Mouse (Mus musculus) ES-E14 (cell line): ENCODE measurements around the gene Notch2. TPM values are rescaled to one million over a fixed set of nuclear protein-coding genes. Genes with fewer than 3 reads are reported as not detected.

Experiments
- DNase-seq: peaks from one replicate; pipeline ENCODE4 v3.0.0-alpha.2; 2013; ENCODE audit warnings: low read depth, low spot score
- H3K27ac ChIP-seq: 2 replicates; pipeline ENCODE4 v1.5.1; 2012; ENCODE audit warnings: low read depth, mild to moderate bottlenecking, low read length, moderate library complexity, mixed read lengths; ENCODE audit not compliant: poor library complexity, insufficient read depth, severe bottlenecking
- H3K36me3 ChIP-seq: 2 replicates; pipeline ENCODE4 v1.6.1; 2012; ENCODE audit warnings: mild to moderate bottlenecking, low read length, moderate library complexity, mixed read lengths; ENCODE audit not compliant: control insufficient read depth, poor library complexity, insufficient read depth, severe bottlenecking
- H3K4me1 ChIP-seq, 2 experiments: fragments of 150-350 bp in 1 of 2; sonication (generic) in 1 of 2; 2 replicates each; pipeline ENCODE4 v1.6.1; 2012; ENCODE audit warnings: low read length in 2 of 2, mild to moderate bottlenecking in 1 of 2, mixed read lengths in 1 of 2; ENCODE audit not compliant: control insufficient read depth in 2 of 2, insufficient read depth in 2 of 2, poor library complexity in 1 of 2
- H3K4me3 ChIP-seq, 2 experiments: fragments of 150-350 bp in 1 of 2; sonication (generic) in 1 of 2; 2 replicates each; pipeline ENCODE4 v1.5.1; 2012; ENCODE audit warnings: low read length in 2 of 2, low read depth in 1 of 2, mild to moderate bottlenecking in 1 of 2, mixed read lengths in 1 of 2; ENCODE audit not compliant: insufficient read depth in 1 of 2, poor library complexity in 1 of 2, severe bottlenecking in 1 of 2
- H3K9ac ChIP-seq: 2 replicates; pipeline ENCODE4 v1.6.1; 2012; ENCODE audit warnings: low read depth, mild to moderate bottlenecking, low read length, mixed read lengths; ENCODE audit not compliant: poor library complexity, insufficient read depth, severe bottlenecking
- H3K9me3 ChIP-seq: fragments of 150-350 bp; sonication (generic); 2 replicates; pipeline ENCODE4 v1.6.1; 2012; ENCODE audit warnings: low read depth, mild to moderate bottlenecking, low read length; ENCODE audit not compliant: control insufficient read depth, insufficient read depth
- CHD2 ChIP-seq: IDR thresholded peaks from 2 replicates; pipeline ENCODE4 v1.6.1; 2014; ENCODE audit warnings: mild to moderate bottlenecking, low read depth, low read length, inconsistent platforms
- HCFC1 ChIP-seq: IDR thresholded peaks from 2 replicates; pipeline ENCODE4 v1.6.1; 2012; ENCODE audit warnings: low read length, inconsistent platforms, borderline replicate concordance; ENCODE audit not compliant: insufficient read depth
- MAFK ChIP-seq: IDR thresholded peaks from 2 replicates; pipeline ENCODE4 v1.6.1; 2014; ENCODE audit warnings: mild to moderate bottlenecking, low read depth, low read length, inconsistent platforms; ENCODE audit not compliant: insufficient read depth
- ZC3H11A ChIP-seq: IDR thresholded peaks from 2 replicates; pipeline ENCODE4 v1.6.1; 2012; ENCODE audit warnings: low read depth, mild to moderate bottlenecking, inconsistent platforms, low read length, borderline replicate concordance
- ZNF384 ChIP-seq: IDR thresholded peaks from 2 replicates; pipeline ENCODE4 v1.6.1; 2012; ENCODE audit warnings: low read depth, low read length, inconsistent platforms
- in situ Hi-C, 2 experiments: fragments of 600-800 bp; cut with MboI; formaldehyde crosslinking; loops; one replicate each; pipeline ENCODE4 v1.15.1; 2025; ENCODE audit warnings: low sequenced_read_pairs in 2 of 2, inconsistent platforms in 1 of 2; ENCODE audit not compliant: unreplicated experiment in 2 of 2
- total RNA-seq: library from RNA; depleted of rRNA; stranded (reverse); fragments of 300-350 nt; gene quantifications from 2 replicates; pipeline ENCODE4 v1.2.3, GENCODE M21; 2012

Gene Notch2
- total RNA-seq, 1 experiment: 41.5 TPM

DNA sequence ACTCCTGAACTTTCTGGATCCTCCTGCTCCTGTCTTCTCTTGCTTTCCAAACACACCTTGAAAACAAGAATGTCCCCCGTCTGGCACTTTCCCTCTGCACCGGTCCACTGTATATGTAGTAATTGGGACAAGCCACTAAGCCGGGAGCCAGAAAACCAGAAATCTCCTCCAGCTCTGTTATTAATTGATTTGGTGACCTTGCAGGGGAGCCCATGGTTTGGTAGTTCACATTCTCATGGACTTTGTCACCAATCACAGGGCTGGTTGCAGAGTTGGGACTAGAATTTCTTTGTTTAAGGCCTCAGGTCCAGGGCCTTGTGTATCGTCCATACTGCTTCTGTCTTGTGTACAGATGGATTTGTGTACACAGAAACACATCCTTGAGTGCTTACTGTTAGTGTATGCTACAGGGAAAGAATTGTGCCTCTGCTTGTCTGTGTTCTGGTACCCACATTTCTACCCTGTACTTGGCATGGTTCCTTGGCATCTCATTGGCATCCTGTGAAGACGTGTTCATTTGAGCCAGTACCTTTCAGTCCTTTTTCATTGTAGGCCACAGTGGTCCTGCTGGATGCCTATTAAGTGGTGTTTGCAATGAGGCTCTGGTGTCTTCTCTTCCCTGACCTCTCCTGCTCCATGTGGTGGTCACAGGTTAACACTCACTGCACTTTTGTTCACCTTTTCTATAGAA, 3.7 kb downstream of the Notch2 start:
- in situ Hi-C loops: no loop called here
- H3K36me3 ChIP-seq: no peaks in the 10 kb centered on the region; the same call in 1 of the 2 replicates
- no peaks in the 10 kb centered on the region for H3K9me3 ChIP-seq
- no peak overlapping the region for H3K9ac ChIP-seq
- peaks cover 0 to 15% of the 10 kb centered on the region in 2 experiments; a peak in 1 of 4 replicates for H3K4me1 ChIP-seq
- TF ChIP-seq MAFK (no peak), CHD2 (no peak), ZC3H11A (no peak), ZNF384 (no peak), HCFC1 (no peak)
- DNase-seq: no peak
- no peak overlapping the region for H3K4me3 ChIP-seq
- H3K27ac ChIP-seq: no peak overlapping the region

DNA sequence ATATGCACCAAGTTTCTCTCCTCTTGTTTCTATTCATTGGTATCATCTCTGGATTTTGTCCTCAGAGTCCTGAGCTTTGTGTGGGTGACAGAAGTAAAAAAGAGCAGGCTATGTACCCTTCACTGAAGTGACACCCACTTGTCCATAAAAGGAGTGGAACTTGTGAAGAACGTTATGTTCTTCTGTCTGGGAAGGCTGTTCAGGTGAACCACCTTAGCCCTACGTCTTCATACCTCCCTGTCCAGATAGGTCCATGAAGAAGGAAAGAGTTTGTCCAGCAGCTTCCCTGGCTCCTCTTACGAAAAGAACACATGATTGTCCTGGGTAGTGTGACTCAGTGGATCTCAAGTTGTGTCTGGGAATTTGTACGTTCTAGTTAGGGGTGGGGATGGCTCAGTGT, 4.9 kb downstream of the Notch2 start:
- DNase-seq: no peak
- Histone ChIP-seq H3K27ac (no peak overlapping the region), H3K9ac (no peak overlapping the region), H3K36me3 (no peaks in the 10 kb centered on the region; the same call in 1 of the 2 replicates), H3K9me3 (no peaks in the 10 kb centered on the region), H3K4me3 (no peak overlapping the region), H3K4me1 (peaks cover 0 to 12% of the 10 kb centered on the region in 2 experiments; a peak in 1 of 4 replicates)
- TF ChIP-seq ZC3H11A (no peak), HCFC1 (no peak), ZNF384 (no peak), CHD2 (no peak), MAFK (no peak)
- in situ Hi-C loops: no loop called here

DNA sequence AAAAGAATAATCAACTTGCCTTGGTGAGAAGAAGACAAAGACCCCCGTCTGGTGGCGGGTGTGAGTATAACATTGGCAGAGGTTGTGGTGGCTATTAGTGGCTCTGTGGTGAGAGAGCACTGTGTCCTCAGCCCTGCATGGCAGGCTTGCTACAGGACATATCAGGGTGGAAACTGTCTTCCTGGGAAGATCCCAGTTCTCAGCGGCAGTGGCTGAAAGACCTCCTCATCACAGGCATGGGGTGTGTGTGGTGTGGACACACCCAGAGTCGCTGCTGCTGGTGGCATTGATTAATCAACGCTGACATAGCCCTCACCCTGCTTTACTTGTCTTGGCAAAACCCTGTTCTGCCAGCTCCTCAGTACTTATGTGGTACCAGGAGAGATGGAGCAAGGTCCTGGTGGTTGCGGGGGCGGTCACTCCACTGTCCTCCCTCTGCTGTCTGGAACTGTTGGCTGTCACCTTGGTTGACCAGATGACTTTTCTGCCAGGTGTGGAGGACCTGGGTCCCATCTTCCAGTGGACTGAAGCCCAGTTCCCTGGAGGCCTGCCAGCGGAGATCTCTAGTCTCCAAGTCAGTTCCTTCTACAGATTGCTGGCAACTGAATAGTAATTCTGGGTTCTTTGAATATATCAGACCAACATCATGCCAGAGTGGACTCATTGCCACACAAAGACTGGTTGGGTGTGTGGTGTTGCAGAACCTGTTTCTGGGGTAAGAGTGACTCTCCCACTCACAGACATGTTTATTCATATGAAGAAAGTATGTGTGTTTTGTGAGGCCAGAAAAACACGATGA, 7.3 kb downstream of the Notch2 start:
- no peak overlapping the region for H3K27ac ChIP-seq
- TF ChIP-seq CHD2: no peak
- no peak for TF ChIP-seq MAFK
- no peak for TF ChIP-seq HCFC1
- TF ChIP-seq ZC3H11A: no peak
- TF ChIP-seq ZNF384: no peak
- no peak overlapping the region for H3K9ac ChIP-seq
- peaks cover 7 to 25% of the 10 kb centered on the region in 2 experiments for H3K4me1 ChIP-seq
- in situ Hi-C loops: no loop called here
- no peaks in the 10 kb centered on the region for H3K9me3 ChIP-seq
- no peak overlapping the region for H3K4me3 ChIP-seq
- no peak for DNase-seq
- H3K36me3 ChIP-seq: no peaks in the 10 kb centered on the region; the same call in 1 of the 2 replicates

DNA sequence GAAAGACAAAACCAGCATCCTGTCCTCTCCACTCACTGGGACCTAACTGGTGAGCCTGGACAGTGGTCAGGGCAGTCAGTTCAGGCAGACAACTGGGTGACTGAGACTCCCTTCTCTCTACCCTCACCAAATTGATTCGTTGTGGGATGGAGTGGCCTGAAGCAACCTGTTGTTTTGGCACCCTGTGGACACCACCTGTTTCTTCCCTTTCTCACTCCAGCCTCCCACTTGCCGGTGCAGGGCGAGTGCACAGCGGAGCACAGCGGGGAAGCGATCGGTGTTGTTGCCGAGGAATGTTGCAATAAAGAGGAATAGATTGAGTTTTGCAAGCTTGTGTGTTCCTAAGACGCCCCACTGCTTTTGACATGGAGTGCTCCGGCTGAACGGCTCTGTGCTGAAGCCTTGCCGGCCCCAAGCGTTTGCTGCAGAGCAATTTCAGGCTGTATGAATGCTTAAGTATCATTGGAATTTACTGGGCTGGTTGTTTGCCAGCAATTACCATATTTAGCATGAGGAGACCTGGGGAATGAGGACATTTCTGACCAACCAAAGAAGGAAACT, 11.0 kb downstream of the Notch2 start:
- Histone ChIP-seq H3K4me3 (peak overlapping the region in 1 of 2 experiments; percentile 1; a peak in 1 of 4 replicates), H3K9me3 (no peaks in the 10 kb centered on the region), H3K27ac (no peak overlapping the region), H3K4me1 (peaks cover 7 to 30% of the 10 kb centered on the region in 2 experiments), H3K36me3 (no peaks in the 10 kb centered on the region; the same call in 1 of the 2 replicates), H3K9ac (no peak overlapping the region)
- TF ChIP-seq MAFK (0 out of 2 replicates have a peak, but pooled peaks have one; percentile 16), CHD2 (no peak)
- in situ Hi-C loops: no loop called here
- DNase-seq: peak; percentile 85
